Mouse (Mus musculus): Measurements from ENCODE around the gene Ints14. TPM values are rescaled to one million over a fixed set of nuclear protein-coding genes. Genes with fewer than 3 reads are reported as not detected.
A peak's percentile ranks its signal among the peaks of the same experiment; 100 is the strongest.

Gene Ints14
- total RNA-seq, 2 experiments from 2014 or later = 27.8 to 29.8 TPM

DNA sequence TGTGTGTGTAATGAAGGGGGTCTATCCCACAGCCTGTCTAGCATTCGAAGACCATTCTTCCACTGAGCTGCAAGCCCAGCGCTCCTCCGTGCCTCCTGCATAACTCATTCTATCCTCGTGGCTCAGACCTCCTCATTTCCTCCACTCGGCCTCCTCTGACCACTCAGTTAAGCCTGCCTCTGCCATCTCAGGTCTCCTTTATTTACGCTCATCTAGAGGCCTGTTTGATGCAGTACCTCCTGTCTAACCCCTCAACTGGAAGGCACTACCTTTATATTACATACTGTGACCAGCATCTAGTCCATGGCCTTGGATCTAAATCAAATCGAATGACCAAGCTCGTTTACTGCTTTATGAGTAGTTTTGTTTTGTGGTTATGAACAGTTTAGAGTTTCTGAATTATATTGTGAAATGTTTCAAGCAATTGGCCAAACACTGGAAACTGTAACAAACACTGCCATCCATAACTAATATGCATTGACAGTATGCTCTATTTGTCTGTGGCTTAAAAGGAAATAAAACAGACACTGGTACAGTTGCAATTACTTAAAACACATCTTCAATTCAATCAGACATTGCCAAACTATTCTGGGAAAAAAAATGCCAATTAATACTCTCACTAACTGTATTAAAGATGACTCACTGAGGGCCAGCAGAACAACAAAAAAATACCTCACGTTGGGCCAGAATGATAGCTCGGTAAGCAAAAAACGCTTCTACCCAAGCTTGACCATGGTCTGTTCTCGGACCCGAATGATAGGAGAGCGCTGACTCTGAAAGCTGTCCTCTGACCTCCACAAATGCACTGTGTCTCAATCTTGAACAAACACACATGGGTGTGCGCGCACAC, 56.5 kb downstream of the Ints14 start:
- no peak for ATAC-seq (replicated peaks; ENCODE audit: poor library complexity, severe bottlenecking)

DNA sequence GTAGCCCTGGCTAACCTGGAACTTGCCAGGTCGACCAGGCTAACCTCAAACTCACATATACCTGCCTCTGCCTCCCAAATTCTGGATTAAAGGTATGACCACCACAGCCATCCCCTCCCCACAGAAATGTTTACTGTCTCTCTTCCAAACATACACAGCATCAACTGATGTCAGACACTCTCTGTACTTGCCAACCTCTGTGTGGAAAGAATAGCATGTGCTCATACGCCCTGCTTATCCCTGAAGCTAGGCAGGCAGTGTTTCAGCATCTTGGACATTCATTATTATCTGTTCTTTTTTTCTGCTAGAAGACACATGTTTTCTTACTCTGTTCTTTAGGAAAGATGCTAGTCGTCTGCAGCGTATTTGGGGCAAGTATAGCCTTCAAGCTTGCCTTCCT, 57.2 kb downstream of the Ints14 start:
- ATAC-seq (replicated peaks; ENCODE audit: poor library complexity, severe bottlenecking) = no peak

DNA sequence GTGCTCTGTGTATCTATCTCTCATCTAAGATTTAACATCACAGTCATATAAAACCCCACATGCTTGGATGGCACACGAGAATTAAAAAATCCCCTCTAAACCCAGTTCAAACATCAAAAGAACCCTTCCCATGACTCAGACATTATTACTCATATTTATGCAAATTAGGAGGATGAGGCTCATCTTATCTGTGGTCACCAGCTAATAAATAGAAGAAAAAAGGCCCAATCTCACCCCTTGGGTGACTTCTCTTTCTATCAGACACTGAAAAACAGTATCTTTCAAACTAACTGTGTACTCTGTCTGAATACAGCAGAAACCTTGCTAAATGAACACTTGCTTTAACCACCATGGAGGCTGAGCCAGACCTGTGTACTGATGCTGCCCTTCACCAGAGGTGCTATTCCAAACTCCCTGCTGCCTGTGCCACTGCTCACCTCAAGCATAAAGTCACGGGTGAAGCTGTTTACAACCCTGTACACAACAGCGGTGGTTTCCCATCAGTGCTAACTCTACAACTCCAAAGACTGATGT, 58.0 kb downstream of the Ints14 start:
- no peak for ATAC-seq (replicated peaks; ENCODE audit: poor library complexity, severe bottlenecking)

DNA sequence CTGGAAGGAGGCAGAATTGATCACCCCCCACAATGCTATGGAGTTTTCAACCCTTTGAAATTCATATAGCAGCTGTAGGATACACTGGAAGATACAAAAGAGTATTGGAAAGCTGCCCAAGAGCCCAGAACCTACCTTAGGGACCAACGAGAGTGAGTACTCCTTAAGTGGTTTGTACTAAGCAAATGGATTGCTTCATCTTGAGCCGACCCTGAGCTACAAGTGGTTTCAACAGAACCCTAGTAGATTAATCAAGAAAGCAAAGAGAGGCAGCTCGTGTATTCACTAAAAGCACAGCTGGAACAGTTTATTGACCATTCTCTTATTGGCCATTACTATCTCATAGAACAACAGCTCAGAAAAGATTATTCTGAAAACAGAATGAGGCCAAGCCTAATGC, 58.4 kb downstream of the Ints14 start:
- no peak for ATAC-seq (replicated peaks; ENCODE audit: poor library complexity, severe bottlenecking)

DNA sequence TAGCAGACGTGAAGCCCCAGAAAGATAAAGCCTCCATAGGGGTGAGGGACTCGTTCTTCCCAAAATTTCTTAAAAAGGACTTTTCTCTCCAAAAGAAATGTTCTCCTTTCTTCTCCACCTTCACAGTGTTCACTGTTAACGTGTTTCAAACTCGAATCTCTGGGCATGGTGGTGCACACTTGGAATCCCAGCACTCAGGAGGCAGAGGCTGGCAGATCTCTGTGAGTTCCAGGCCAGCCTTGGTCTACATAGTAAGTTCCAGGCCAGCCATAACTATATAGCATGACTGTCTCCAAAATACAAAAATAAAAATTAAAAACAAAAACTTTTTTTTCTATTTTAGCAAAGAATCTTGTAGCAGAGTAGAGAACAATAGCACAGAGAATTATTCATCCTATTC, 59.4 kb downstream of the Ints14 start:
- no peak for ATAC-seq (replicated peaks; ENCODE audit: poor library complexity, severe bottlenecking)

DNA sequence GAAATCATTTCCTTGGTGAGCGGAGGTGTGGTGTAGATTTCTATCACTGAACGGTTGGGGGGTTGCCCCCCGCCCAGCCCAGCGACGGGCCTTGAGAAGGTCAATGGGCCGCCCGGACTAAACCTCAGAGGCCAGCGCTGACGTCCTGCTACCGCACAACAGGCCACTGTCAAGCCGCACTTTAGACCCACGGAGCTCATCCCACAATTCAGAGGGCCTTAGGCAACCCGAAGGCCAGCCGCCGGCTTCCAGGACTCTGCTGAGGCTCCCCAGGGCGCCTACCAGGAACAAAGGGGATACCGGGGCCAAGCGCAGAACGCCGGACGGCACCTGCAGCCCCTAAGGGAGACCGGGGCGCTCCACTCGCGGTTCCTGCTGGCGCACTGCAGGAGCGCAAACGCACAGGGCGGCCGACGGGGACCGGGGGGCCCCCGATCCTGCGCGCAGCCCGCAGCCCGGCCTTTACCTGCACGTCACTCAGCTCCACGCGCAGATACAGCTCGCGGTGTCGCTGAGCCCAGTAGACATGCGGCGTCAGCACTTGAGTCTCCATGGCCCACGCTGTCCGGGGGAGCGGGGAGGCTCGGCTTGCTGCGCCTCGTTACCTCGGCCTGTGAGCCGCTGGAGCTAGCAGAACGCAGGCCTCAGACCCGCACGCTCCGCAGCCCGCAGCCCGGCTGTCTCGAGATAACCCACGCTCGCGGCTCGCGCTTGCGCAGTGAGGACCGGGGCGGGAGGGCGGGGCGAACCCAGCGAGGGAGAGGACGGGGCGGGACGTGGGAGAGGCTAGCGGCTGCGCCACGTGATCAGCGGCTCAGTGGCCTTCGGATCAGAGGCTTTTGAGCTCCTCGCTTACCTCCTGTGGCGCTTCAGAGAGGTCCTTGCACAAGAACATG, 60.5 kb downstream of the Ints14 start, which contains the start of gene Hacd3:
Gene Hacd3 (minus strand): TSS at position 703 of the 896 bp plus-strand sequence.
- peak; percentile 78 for ATAC-seq (replicated peaks; ENCODE audit: poor library complexity, severe bottlenecking)

DNA sequence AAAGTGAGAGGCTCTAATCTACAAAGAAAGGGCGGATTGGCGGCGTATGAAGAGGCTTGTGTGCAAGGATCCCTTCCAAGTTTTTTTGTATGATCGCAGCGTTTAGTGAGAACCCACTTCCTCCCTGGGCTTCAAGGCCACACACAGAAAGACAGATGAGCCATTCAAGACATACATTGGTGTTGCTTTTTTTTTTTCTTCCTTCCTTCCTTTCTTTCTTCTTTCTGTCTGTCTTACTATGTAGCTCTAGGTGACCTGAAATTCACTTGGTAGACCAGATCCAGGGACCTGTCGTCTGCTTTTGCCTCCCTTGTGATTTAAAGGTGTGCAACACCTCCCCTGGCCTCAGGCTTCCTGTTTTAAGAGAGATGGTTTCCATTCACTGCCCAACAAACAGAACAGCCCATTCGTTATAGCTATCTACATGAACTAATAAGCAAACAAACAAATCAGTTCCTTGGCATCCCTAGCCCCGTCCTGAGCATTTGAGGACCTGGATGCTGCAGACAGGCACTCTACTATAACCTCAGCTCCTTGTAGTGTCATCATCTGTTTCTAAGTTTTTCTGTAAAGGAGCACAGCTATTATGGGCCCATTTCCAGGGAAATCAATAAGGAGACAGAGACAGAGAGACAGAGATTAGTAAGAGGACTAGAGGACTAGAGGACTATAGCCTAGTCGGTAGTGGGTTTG, 61.3 kb downstream of the Ints14 start:
- peak; percentile 12 for ATAC-seq (replicated peaks; ENCODE audit: poor library complexity, severe bottlenecking)

DNA sequence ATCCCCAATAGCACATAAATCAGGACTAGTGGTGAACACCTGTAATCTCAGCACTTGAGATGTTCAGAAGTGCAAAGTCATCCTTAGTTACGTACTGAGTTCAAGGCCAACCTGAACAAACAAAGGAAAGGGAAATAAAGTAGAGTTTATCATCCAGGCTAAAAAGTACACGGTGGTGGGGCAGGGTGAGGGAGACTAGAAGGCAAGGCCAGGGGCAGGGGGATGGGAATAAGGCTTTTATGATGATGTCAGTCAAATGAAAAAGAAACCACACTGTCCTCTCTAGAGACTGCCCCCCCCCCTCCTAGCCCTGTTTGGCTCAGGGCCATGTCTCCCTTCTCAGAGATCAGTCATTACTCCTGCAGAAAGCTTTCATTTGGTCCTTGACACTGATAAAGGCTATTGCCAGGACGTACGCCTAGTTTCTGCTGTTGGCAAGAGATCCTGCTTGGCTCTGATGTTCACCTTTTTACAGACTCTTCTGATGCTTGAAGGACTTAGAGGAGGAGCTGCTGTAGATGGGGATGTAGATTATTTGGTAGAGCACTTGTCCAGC, 62.0 kb downstream of the Ints14 start:
- ATAC-seq (replicated peaks; ENCODE audit: poor library complexity, severe bottlenecking) = no peak

DNA sequence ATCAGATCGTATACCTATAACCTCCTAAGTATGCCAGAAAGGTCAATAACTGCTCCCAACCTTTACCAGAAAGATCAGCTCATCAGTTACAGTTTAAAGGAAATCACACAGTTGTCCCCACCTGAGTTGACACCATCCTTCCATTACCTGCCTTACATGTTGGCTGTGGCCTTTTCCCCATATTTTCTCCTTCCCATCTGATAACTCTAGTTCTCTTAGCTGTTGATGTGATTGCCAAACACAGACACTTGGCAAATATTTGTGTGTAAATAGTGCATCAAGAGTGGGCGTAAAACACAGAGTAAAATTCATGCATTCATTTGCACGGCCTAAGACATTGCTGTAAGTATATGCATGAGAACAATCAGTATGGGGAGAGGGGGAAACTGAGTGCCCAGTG, 62.7 kb downstream of the Ints14 start:
- no peak for ATAC-seq (replicated peaks; ENCODE audit: poor library complexity, severe bottlenecking)

DNA sequence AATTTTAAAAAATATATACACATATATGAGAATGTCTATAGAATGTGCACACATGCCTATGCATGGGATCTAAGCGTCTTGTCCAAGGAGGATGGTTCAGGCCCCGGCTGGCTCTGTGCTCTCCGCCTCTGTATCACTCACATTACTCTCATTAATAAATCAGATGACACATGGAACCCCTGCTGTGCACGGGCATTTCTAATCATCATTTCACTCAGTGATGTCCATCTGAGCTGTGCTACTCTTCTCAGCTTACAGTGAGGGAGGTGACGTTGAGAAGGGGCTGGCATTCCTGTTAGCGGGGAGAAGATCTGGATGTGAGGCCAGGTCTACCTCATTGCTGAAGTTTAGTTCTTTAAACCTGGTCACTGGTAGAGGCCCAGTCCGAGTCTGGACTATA, 66.5 kb downstream of the Ints14 start:
- ATAC-seq (replicated peaks; ENCODE audit: poor library complexity, severe bottlenecking) = no peak

DNA sequence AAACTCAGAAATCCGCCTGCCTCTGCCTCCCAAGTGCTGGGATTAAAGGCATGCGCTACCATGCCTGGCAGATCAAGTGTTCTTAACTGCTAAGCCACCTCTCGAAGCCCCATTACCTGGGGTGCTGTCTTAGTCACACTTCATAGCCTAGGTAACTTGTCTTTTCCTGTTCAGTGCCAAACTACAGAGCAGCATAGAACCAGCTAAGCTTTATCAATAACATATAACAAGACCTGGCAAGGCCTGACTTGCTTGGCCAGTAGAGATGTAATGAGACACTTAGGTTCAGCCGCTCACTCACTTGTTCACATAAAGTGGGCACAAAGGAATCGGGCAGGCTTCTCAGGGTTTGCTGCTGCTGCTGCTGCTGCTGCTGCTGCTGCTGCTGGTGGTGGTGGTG, 67.6 kb downstream of the Ints14 start:
- no peak for ATAC-seq (replicated peaks; ENCODE audit: poor library complexity, severe bottlenecking)

DNA sequence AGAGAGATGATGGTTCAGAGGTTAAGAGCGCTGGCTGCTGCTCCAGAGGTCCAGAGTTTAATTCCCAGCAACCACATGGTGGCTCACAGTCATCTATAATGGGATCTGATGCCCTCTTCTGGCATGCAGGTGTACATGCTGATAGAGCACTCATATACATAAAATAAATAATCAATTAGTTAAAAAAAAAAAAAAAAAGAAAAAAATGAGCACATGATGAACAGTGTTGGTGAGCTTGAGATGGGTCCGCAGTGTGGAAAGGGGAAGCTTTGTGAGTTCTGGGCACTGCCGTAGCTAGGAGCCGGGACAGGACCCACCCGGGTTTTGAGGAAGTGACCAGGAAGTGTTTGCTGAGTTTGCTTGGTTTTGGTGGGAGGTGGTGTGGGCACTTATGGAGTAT, 70.7 kb downstream of the Ints14 start:
- ATAC-seq (replicated peaks; ENCODE audit: poor library complexity, severe bottlenecking) = peak; percentile 74

DNA sequence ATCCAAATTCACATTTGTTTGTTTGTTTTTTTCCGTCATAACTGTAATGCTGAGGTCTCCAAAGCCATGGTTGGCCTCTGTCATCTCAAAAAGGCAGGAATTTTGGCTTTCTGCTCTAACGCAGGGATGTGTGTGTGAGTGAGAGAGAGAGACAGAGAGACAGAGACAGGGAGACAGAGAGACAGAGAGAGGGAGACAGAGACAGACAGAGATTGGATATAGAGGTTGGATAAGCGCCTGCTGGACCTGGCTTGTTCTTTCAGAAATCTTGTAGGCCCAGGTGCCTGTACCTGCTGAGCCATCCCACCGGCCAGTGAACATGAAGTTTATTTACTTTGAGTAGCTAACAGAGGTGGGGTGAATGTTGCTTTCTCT, 71.2 kb downstream of the Ints14 start:
- no peak for ATAC-seq (replicated peaks; ENCODE audit: poor library complexity, severe bottlenecking)

DNA sequence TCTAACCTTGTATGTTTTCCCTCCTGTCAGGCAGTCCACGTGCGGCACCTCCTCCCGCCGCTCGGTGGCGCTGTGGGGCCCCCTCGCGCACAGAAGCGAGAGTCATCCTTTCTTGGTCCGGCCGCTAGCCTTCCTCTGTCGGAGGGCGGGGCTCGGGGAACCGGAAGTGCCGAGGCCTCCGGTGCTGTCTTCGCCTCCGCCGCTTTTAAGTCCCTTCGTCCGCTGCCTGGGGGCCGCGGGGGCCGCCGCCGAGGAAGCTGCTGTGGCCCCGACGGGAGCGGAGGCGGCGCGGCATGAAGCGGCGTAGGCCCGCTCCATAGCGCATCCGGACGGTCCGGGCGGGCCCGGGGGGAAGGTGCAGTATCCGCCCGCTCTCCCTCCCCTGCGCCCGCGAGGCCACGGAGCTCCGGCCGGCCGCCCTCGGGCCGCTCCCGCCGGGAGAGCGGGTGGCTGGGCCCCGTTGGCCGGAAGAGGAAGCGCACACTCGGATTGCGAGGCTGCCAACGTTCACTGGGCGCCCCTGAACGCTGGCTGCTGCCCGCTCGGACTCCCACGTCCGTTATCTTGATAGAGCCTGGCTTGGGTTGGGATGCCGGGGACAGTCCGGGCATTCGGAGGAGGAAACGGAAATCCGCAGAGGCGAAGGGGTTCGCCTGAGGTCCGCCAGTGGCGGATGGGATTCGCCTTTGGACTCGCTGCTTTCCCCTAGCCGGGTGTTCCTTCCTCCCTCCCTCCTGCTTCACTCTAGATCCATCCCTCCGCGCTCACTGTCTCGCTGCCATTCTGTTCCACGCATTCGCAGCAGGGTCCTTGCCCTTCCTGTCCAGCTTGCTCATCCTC, 71.8 kb downstream of the Ints14 start, which contains the start of gene Dpp8:
Gene Dpp8 (plus strand): TSS at position 146 of the 840 bp plus-strand sequence.
- ATAC-seq (replicated peaks; ENCODE audit: poor library complexity, severe bottlenecking) = peak; percentile 92

DNA sequence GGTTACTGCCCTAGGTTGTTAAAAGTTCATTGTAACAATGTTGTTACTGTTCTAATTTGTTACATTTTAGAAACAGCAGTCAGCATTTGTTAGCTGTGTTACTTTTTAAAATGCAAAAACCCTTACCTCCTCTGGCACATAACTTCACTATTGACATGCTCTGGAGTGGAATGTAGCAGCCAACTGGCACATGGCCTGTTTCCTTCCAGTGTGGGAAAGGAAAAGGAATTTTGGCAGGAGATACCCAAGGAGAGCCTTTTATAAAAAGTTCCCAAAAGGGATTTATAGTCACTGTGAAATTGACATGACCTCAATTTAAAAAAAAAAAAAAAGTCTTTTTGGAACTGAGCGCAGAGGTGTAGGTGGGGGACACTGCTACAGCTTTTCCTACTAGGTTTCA, 75.8 kb downstream of the Ints14 start:
- ATAC-seq (replicated peaks; ENCODE audit: poor library complexity, severe bottlenecking) = no peak

Measured in granulocyte monocyte progenitor cell, adult 5-6 weeks (primary cell).